Mouse (Mus musculus) Muller cell, postnatal 12 days (primary cell): ENCODE results near the gene Kmt2d.
A peak's percentile ranks its signal among the peaks of the same experiment; 100 is the strongest.
"Not testable (repeated sequence)": the region's sequence is repeated elsewhere in the genome, so short reads cannot be mapped to it uniquely, and the experiment has no call there.

Source experiments
- DNase-seq: peaks from one replicate; pipeline ENCODE4 v3.0.0-alpha.2; 2015; ENCODE audit errors: inconsistent ontology term

Gene Kmt2d

DNA sequence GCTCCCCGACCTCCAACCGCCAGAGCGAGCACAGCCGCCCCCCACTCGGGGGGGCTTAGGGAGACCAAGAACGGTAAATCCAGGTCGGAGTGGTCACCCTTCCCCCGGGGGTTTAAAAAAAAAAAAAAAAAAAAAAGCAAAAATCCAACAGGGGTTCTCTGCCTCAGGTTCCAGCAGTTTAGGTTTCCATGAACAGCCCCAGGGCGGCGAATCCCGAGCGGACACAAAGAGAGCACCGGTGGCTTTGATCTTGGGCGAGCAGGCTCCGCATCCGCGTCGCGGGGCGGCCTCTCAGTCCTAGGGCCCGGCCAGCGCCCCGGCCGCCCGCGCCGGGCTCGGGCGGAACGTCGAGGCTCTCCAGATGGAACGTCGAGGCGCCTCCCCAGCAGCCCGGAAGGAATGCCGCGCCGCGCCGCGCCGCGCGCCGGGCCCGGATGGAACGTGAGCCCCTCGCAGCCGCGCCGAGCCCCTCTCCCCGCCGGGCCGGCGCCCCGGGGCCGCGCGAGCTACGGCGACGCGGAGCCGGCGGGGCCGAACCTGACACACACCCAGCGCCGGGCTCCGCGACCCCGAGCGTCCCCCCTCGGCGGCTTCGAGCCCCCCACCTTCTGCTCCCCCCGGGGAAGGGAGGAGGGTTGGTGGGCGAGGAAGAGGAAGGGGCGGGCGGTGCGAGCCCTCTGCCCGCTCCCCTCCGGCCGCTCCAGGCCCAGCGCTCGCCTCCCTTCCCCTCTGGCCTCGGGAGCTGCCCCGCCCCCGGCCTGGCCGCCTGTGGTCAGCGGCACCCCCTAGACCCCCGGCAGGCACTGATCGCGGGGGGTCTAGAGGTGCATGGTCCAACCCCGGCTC is at the start of gene Kmt2d:
Kmt2d (minus strand) TSS at position 135 of the 846 bp plus-strand sequence.
- peak; percentile 61 for DNase-seq

DNA sequence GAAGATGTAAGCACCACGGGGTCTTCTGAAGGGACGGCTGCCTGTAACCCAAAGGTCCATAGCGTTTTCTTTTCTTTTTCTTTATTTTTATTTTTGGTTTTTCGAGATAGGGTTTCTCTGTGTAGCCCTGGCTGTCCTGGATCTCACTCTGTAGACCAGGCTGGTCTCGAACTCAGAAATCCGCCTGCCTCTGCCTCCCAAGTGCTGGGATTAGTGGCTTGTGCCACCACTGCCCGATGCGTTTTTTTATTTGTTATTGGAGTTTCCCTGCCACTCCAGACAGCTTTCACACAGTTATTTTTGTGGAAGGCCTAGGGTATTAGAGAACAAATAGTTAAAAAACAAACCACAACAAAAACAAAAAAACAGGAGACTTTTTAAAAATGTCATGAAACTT is 47.5 kb upstream of the Kmt2d start:
- not testable (repeated sequence) for DNase-seq

DNA sequence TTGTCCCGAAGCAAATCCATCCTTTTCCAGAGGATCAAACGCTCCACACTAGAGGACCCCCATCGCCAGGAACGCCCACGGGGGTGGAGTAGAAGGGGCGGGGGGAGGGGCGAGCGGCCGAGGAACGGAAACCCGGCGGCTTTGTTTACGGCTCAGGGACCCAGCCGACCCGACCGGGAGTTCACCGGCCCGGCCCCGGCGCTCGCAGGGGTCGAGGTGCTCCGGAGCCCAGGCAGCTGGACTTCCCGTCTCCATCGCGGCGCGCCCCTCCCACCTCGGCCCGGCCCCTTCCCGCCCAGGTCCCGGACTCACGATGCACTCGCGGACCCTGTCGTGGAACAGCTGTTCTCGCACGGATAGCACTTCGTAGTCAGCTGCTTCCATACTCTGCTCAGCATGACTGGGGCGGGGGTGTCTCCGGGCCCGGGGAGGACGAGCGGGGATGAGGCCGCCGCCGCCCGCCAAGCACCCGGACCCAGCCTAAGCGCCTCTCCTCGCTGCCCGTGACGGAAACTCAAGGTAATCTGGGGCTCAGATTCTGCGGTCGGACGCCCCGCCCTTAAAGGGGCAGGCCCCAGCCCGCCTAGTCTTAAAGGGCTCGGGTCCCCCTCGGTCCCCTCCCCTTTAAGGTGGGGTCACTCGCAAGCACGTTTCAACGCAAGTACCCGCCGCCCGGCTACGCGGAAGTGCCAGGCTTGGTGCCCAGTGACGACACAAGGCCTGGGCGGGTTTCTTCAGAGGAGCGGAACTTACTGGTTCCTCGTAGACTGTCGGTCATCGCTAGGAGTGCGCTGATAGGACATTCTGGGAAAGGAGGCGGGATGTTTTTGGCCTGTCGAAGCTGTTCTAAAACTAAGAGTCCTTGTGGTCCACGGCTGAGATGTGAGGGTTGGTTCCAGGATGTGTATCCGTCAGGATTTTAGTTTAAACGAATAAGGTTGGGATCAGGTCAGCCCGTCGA is 46.8 kb upstream of the Kmt2d start, which contains the start of gene Lmbr1l:
Lmbr1l (minus strand) TSS at position 694 of the 961 bp plus-strand sequence.
- peak; percentile 100 for DNase-seq

DNA sequence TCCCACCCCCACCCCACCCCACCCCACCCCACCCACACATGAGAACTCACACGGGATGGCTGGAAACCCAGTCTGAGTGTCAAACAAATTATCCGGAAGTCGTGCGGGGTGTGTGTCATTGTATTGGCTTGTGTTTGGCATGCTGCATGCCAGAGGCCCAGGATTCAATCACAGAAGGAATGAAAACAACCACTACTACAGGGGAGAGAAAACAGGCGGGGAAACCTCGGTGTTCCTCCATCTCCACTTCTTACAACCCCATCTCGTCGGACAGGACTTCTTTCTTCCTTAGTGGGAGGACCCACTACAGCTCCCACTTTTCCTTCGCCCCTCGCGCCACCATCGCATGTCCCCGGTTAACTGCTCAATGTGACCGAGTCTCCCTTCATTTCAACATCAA is 46.1 kb upstream of the Kmt2d start:
- DNase-seq: peak; percentile 65

DNA sequence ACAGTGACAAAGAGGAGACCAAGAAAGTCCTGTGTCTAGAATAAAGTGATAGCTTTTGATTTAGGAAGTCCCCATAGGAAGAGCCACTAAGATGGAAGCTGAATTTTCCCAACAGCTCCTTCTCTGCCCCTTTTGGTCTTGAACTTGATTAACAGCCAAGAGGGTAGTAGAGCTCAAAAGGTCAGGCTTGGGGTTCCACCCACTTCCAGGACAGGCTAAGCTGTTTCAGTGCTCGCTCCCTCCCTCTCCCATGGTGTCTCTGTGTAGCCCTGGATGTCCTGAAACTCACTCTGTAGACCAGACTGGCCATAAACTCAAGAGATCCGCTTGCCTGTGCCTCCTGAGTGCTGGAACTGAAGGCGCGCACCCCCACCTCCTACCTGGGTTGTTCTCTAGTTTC is 45.0 kb upstream of the Kmt2d start:
- DNase-seq: no peak

DNA sequence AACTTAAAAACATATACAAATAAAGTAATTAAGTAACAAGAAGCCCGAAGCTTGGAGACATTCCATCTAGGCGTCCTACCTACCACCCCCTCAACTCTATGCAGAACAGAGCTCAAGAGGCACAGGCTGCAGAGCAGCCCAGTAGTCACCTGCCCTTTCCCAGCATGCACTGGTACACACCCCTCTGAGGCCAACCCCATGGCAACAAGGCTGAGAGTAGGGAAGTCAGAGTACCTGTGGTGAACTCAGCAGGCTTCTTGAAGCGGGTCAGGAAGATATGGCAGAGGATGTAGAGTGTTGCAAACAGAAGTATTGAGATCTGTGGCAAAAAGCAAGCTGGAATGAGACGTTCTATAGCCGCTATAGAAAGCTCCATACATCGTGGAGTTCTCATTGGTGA is 43.9 kb upstream of the Kmt2d start:
- DNase-seq: no peak

DNA sequence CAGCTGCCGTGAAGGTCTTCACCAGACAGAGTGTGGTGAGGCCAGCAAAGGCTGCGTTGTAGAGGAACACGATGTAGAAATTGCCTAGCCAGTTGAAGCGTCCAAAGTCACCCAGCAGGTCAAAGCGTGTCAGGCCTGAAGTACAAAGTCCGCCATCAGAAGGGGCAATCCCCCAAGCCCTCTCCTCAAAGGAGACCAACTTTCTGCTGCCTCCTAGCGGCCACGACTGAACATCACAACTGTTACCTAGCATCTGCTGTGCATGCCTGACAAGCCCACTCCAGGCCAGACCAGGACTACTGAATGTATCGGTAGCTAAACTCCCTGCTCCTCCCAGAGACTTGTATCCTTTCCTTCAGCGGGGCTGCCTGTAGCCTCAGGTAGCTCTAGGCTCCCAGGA is 33.7 kb upstream of the Kmt2d start:
- no peak for DNase-seq

DNA sequence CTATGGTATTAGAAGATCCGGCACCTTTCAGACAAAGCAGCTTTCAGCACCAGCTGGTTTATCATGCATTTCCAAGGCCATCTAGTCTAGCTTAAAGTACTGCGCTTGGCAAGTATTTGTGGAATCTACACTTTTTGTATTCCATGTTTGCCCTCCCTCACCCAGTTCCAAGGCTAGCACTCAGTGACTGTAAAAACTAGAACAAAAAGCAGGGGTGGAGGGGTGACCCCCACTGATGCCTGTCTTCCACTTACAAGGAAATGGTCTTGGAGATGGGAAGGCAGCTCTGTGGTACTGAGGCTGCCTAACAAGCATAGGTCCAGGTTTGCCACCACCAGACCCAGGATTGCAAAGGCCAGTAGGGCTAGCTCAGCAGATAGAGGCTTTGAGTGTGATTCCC is 31.6 kb upstream of the Kmt2d start:
- DNase-seq: no peak

DNA sequence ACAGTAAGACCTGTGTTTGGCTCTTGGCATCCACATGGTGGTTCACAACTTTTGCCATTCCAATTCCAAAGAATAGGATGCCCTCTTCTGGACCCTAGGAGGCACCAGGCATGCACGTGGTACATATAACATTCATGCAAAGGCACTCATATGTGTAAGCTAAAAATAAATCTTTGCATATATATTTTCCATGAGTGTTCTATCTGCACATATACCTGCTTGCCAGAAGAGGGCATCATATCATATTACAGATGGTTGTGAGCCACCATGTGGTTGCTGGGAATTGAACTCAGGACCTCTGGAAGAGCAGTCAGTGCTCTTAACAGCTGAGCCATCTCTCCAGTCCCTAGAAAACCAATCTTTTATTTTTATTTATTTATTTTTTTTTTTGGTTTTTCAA is 30.5 kb upstream of the Kmt2d start:
- no peak for DNase-seq

DNA sequence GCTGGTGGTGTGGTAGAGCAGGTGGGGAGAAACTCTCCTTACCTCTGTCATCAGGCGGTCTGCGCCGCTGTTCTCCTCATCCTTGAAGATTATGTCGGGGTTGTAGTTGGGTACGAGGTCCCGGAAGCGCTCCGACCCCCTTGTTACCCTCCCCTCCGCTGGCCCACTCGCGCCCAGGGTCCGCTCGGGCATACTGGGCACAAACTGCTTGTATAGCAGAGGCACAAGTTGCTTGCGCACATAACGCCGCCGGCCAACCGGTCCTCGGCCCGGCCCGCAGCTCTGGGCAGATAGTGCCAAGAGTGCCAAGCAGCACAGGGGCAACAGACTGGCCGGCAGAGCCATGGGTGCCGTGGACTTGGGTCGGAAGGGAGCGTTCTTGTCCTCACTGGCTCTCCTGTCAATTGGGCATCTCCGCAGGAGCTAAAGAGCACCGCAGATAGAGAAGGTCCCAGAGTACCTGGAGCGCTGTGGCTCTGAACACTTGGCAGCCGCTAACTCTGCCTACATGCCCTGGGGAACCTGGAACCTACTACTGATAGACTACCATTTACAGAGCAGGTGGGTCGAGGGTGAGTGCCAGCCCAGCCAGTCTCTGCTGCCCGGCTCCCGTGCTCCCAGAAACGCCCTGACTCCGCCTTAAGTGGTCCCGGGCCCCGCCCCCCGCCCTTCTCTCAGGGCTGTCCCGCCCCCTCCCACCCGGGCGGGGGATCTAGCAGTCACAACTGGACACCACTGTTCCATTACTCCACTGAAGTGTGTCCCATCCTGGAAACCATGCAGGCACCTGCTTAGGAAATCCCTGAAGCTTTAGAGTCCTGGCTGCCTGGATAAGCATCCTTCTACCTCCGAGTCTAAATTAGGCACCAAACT is 27.2 kb upstream of the Kmt2d start, which contains the start of gene Dhh:
Dhh (minus strand) TSS at position 613 of the 873 bp plus-strand sequence.
- DNase-seq: peak; percentile 61

DNA sequence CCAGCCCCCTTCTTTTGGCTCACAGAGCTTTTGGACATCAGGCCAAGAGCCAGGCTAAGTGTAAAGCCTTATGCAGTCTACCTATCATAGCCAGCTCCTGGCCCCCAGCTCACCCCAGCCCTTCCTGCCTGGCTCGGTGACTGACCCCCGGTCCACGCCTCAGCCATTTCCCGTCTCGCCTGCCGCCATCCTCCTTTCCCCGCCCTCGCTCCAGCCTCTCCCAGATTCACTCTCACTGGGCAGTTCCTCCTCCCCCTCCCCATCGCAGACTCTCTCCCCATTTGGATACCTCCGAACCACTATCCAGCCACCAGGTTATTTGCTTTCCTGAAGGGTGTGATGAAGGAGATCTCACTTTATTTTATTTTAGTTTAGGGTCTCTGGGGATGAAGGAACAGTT is 26.5 kb upstream of the Kmt2d start:
- peak; percentile 47 for DNase-seq

DNA sequence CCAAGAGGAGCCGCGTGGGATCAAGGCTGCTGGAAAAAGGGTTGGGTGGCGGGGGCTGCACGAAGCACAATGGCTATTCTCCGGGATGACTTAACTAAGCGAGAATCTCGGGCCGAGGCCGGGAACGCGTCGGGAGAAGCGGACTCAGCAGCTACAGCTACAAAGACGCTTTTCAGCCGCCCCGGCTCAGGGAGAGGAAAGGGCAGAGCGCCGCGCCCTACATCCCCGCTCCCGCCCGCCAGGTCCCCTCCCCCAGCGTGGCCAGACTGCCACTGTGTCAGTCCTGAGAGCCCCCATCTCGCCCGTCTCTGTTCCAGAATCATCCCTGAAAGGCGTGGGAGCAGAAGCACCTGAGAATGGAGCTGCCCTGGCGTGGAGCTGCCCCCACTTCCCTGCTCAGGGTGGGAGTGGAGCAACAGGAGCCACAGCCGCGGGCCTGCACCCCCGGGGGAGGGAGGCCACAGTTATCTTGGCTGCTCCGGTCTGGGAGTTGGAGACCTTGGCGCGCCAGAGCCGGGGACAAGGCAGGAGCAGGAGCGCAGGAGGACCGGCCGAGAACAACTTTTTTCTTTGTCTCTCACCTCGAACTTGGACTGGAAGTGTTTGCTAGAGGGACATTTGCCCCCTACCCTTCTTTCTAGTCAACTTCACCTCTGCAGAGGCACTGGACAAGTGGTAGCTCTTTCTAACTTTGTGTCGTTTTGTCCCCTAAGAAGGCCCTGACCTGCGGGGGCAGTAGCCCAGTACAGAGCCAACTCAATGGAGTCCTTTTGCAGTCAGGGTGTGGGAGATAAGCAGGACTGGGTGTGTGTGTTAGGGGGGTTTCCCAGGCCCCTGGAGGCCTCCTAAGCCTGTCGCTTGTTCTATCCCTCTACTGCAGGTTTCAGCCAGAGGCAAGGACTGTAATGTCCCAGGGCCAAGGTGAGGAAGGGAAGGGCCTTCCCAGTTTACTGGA is 24.9 kb upstream of the Kmt2d start:
- peak; percentile 81 for DNase-seq

DNA sequence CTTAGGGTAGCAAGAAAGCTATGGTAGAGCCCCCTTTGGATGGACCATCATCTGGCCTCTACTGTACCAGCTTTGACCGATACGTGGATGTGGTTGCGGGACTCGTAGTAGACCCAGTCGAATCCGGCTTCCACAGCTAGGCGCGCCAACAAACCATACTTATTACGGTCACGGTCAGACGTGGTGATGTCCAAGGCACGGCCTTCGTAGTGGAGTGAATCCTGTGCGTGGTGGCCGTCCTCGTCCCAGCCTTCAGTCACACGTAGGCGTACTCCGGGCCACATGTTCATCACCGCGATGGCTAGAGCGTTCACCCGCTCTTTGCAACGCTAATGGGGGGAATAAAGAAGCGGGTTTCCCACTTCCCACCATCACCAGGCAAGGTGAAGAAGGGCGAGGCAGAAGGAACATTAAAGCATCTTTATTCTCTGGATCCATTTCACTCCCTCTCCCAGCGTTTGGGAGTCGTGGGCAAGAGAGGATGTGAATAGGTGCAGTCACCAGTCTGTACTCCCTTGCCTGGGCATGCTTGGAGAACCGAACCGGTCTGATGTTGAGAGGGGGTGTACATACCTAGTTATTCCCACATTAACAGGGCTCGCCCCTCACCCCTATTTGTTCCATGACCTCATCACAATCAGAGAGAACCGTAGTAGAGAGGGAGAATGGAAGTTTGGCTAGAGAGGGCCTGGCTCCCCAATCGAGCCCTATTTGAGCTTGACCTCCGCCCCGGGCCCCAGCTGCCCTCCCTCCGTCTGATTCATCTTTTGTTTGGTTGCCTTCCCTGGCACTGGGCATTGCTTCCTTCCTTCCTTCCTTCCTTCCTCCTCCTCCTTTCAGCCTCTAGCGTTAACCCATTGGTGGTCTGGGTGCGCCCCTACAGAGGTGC is 24.0 kb upstream of the Kmt2d start:
- DNase-seq: peak; percentile 73

DNA sequence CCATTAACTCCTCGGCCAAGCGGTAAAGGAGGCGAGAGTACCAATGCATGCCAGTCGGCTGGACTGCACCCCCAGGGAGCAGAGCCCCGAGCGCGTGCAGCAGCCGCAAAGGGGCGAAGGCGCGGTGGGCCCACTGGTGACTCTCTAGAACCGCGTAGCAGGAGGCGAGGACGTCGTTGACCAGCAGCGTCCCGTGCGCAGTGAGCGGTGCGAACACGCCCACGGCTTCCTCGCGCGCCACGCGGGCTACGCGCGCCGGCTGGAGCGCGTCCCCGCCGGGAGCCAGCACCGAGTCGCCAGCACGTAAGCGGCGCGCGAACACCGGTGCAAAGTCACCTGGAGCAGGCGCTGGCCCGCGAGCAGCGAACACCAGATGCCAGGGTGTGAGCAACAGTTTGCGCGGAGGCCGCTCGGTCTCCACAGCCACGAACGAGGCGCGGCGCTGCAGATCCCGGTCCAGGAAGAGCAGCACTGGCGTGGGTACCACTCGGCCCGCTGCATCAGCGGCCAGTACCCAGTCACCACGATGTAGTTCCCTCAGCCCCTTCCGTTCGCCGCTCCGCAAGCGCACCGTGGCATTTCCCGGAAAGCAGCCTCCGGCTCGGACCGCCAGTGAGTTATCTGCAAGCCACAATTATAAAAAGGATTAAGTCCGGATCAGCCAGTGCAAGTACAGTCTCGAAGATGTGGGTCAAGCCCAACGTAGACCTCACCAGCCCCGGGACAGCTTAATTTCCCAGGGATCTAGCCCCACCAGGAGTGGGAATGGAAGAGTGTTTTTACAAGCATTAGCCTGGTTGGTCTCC is 23.1 kb upstream of the Kmt2d start, which contains the start of gene Rhebl1:
Rhebl1 (minus strand) TSS at position 601 of the 806 bp plus-strand sequence.
- peak; percentile 72 for DNase-seq

DNA sequence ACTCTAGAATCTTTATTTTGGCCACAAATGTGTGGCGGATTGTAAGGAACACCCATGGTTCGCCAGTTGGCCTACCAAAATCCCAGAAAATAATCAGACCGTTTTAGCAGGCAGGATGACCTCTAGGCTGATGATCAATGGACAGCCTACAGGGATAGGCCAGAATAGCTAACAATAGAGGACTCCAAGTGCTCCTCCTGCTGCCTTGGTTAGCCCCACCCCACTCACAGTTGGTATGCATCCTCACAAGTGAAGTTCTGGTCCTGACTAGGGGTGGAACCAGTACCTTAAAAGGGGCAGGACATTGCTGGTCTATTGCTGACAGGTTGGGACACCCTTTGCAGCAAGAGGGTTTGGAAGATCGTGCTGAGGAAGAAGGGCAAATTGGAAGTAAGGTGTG is 22.0 kb upstream of the Kmt2d start:
- DNase-seq: peak; percentile 29

DNA sequence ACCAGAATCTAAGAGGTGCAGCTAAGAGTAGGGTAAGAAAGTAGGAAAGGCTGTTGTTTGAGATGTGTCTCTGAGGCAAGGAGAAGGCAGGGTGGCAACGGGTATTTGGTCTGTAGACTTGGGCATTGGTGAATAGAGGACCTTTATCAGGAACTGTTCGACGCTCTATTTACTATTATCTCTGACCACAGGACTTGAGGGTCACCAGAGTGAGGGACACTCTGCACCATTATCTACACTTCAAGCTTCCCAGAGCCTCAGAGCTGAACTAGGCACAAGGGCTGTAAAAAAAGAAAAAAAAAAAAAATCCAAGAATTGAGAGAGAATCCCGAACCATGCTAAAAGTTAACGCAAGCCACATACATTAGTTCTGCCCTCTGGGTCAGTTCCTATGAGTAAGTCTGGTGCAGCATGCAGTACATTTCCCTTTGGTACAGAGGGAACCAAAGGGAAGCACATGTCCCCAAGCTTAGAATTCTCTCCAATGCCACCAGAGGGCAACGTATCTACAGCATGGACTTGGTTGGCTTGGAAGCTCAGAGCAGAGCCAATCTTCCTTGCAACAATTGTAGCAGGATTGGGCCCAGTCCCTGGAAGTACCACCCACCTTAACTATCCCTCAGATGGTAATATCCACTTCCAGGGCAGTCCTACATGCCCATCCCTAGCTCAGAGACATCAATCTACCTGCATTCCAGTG is 21.1 kb upstream of the Kmt2d start:
- DNase-seq: peak; percentile 77

DNA sequence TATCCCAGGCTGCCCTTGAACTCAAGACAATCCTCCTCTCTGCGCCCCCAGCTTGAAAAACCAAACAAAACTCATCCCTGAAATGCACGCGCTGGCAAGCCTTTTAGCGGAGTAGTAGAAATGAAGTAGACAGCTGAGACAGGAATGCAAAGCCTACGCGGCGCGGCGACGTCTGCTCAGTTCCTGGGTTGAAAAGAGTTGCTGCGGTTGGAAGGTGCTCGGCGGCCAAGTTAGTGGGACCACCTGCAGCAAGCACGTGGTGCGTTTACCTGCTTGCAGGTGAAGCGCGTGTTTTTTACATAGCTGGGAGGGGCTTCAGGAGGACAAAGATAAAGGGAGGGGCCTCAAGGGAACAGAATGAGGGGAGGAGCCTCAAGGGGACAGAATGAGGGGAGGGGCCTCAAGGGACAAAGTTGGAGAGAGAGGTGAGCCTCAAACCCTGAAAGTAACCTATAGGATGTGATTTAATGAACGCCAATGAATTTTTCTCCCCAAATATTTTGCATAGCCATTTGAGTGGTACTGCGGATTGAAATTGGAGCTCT is 20.3 kb upstream of the Kmt2d start:
- no peak for DNase-seq
